Mouse (Mus musculus): ENCODE results near the gene Usp35. TPM values are rescaled to one million over a fixed set of nuclear protein-coding genes. Genes with fewer than 3 reads are reported as not detected.

The Usp35 gene
- polyA plus RNA-seq, 1 experiment from 2014 or later: 2.7 TPM

DNA sequence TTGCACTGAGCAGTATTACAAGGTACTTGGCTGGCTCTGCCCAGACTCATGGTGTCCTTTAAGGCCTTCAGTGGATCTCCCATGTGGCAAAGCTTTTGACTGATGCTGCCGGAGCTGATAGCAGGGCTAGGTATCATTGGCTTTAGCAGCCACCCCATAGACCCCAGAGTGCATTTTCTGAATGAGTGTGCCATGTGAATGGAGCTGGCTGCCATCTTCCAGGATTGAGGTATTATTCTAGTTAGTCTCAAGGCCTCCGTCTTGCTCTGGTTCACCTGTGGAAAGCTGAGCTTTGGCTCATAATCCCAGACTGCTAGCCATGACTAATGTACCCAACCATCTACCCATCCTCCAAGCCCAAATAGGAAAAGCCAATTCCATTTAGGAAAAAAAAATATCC, 25.0 kb downstream of the Usp35 start:
- no peak overlapping the region for H3K4me3 ChIP-seq
- H3K27me3 ChIP-seq (ENCODE audit: insufficient read depth, poor library complexity, severe bottlenecking): no peaks in the 10 kb centered on the region
- peak; percentile 1 for DNase-seq (ENCODE audit: low spot score)
- peaks cover 95% of the 10 kb centered on the region for H3K36me3 ChIP-seq
- H3K4me1 ChIP-seq (replicated peaks): no peaks in the 10 kb centered on the region
- WGBS: 93% methylated on average over 2 of the region's 2 CpGs
- no peaks in the 10 kb centered on the region for H3K9me3 ChIP-seq
- no peak overlapping the region for H3K27ac ChIP-seq

DNA sequence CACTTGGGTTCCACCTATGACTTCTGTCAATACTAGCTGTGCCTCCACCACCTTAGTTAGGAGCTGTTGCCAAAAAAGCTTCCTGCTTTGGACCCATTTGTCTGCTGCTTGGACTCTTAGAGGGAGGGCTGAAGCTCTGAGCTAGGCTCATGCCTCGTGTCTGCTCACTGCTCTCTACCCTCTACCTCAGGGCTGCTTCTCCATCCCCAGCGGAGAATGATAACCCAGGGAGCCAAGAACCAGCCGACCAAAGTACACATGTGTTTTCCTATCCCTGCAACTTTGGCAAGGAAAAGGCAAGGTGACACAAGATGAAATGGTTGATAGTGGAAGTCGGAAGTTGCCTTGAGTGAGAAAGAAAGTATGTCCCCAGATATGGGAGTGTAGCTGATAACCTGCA, 26.6 kb downstream of the Usp35 start:
- no peak overlapping the region for H3K27ac ChIP-seq
- DNase-seq (ENCODE audit: low spot score): no peak

DNA sequence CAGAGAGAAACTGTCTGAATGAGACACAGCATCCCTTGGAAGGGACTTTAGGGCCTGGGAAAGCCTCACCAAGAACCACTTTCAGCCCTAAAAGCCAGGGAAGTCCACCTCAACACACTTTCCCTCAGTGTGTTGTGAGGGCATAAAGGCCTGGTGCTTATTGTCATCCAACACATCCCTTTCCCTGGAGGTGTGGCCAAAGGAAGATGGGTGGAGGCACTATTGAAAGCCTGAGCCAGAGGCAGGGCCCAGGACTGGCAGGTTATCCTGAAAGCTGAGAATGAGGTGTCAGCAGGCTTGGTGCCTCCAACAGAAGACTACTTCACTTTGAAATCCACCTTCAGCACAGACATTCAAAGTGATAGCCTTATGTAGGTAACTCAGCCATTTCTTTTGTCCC, 27.3 kb downstream of the Usp35 start:
- H3K9me3 ChIP-seq: no peaks in the 10 kb centered on the region
- H3K36me3 ChIP-seq: peaks cover 82% of the 10 kb centered on the region
- H3K27me3 ChIP-seq (ENCODE audit: insufficient read depth, poor library complexity, severe bottlenecking): no peaks in the 10 kb centered on the region
- no peak overlapping the region for H3K27ac ChIP-seq
- no peak overlapping the region for H3K4me3 ChIP-seq
- no peak for DNase-seq (ENCODE audit: low spot score)
- no peaks in the 10 kb centered on the region for H3K4me1 ChIP-seq (replicated peaks)

More for the DNA sequence above, 26.6 kb downstream of the Usp35 start:
- Histone ChIP-seq H3K27me3 (ENCODE audit: insufficient read depth, poor library complexity, severe bottlenecking) (no peaks in the 10 kb centered on the region), H3K4me3 (no peak overlapping the region), H3K4me1 (replicated peaks) (no peaks in the 10 kb centered on the region), H3K36me3 (peaks cover 89% of the 10 kb centered on the region), H3K9me3 (no peaks in the 10 kb centered on the region)
- 87% methylated on average over 4 of the region's 4 CpGs for WGBS

DNA sequence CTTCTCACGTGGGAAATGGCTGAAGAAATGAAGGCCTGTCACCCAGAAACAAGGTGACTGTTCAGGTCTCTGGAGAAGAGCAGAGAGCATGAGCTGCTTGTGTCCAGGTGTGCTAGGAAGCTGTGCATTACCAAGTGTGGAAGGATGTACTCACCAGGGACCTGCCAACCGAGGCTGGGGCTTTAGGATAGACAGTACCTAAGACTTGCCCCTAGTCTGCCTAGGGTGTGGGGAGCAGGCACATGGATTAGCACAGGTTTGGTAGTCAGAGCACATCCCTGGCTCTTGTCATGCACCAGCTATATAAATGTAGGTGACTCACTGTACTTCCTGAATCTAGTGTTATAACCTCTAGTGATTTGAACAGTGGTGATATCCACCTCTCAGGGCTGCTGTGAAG, 28.2 kb downstream of the Usp35 start:
- Histone ChIP-seq H3K9me3 (no peaks in the 10 kb centered on the region), H3K4me3 (no peak overlapping the region), H3K27ac (no peak overlapping the region), H3K27me3 (ENCODE audit: insufficient read depth, poor library complexity, severe bottlenecking) (no peaks in the 10 kb centered on the region), H3K36me3 (peaks cover 78% of the 10 kb centered on the region), H3K4me1 (replicated peaks) (no peaks in the 10 kb centered on the region)
- DNase-seq (ENCODE audit: low spot score): no peak
- 72% methylated on average over 2 of the region's 2 CpGs for WGBS

DNA sequence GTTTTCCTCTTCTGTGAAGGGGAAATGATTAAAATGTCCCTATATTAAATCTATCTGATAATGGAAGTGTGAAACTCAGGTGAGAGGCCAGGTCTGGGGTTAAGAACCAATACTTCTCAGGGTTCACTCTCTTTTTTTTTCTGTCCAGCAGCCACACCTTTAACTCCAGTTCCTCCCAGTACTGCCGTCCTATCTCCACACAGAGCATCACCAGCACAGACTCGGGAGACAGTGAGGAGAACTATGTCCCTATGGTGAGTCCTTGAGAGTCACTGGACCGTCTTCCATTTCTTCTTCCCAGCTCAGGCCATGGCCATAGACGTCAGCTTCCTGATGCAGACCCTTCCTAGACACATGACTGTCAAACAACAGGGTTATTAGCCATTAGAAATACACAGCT, 28.9 kb downstream of the Usp35 start:
- Histone ChIP-seq H3K27me3 (ENCODE audit: insufficient read depth, poor library complexity, severe bottlenecking) (no peaks in the 10 kb centered on the region), H3K4me3 (no peak overlapping the region), H3K27ac (no peak overlapping the region), H3K9me3 (no peaks in the 10 kb centered on the region), H3K4me1 (replicated peaks) (no peaks in the 10 kb centered on the region), H3K36me3 (peaks cover 72% of the 10 kb centered on the region)
- no peak for DNase-seq (ENCODE audit: low spot score)
- WGBS: 85% methylated on average over 4 of the region's 4 CpGs

DNA sequence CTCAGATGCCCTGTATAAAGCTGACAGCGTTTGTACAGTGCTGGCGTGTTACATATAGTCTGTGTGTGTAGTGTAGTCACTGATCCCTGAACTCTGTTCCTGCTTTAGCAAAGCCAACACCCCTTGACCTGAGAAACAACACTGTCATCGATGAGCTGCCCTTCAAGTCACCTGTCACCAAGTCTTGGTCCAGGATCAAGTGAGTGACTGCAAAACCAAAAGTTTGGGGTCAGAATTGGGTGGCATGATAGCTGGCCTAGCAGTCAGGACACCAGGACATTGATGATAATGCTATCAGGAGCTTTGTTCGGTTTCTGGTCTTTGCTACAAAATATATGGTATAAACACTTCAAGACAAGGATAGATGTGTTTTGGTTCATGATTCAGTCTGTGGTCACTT, 29.6 kb downstream of the Usp35 start:
- no peak overlapping the region for H3K4me3 ChIP-seq
- no peaks in the 10 kb centered on the region for H3K9me3 ChIP-seq
- no peak overlapping the region for H3K27ac ChIP-seq
- H3K4me1 ChIP-seq (replicated peaks): no peaks in the 10 kb centered on the region
- 90% methylated on average over 4 of the region's 4 CpGs for WGBS
- H3K27me3 ChIP-seq (ENCODE audit: insufficient read depth, poor library complexity, severe bottlenecking): no peaks in the 10 kb centered on the region
- peaks cover 67% of the 10 kb centered on the region for H3K36me3 ChIP-seq
- no peak for DNase-seq (ENCODE audit: low spot score)

DNA sequence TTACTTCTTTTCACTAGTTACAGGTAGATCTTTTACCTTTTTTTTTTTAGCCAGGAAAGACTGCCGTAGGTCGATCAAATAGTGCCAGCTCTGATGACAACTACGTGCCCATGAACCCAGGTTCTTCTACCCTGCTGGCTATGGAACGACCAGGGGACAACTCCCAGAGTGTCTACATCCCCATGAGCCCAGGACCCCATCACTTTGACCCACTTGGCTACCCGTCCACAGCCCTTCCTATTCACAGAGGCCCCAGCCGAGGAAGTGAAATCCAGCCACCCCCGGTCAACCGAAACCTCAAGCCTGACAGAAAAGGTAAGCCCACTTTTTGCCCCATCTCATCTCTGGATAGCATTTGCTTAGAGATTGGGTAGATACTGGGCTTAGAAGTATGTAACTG, 30.5 kb downstream of the Usp35 start:
- H3K4me3 ChIP-seq: no peak overlapping the region
- no peaks in the 10 kb centered on the region for H3K9me3 ChIP-seq
- H3K36me3 ChIP-seq: peaks cover 58% of the 10 kb centered on the region
- H3K27me3 ChIP-seq (ENCODE audit: insufficient read depth, poor library complexity, severe bottlenecking): no peaks in the 10 kb centered on the region
- peak; percentile 1 for DNase-seq (ENCODE audit: low spot score)
- no peaks in the 10 kb centered on the region for H3K4me1 ChIP-seq (replicated peaks)
- 87% methylated on average over 8 of the region's 8 CpGs for WGBS
- H3K27ac ChIP-seq: no peak overlapping the region

DNA sequence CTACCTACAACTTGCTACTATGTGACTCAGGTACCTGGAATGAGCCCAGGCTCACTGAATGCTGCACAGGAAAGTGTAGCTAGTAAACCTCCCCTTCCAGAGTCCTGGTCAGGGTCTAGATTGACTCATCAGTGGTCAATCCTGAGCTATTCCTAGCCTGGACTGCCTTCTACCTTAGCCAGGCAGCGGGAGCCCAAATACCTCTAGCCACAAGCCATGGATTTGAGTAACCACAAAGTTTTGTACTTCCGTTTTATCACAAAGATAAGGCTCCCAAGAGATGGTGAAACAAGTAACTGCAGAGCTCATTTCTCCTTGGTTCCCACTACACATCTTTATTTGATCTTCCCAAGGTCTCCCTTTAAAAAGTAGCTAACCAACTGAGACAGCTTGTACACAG, 30.9 kb downstream of the Usp35 start:
- H3K4me1 ChIP-seq (replicated peaks): no peaks in the 10 kb centered on the region
- no peaks in the 10 kb centered on the region for H3K9me3 ChIP-seq
- no peak overlapping the region for H3K4me3 ChIP-seq
- H3K36me3 ChIP-seq: peaks cover 54% of the 10 kb centered on the region
- H3K27me3 ChIP-seq (ENCODE audit: insufficient read depth, poor library complexity, severe bottlenecking): no peaks in the 10 kb centered on the region
- WGBS: 95% methylated on average over 2 of the region's 2 CpGs
- DNase-seq (ENCODE audit: low spot score): no peak
- H3K27ac ChIP-seq: no peak overlapping the region

DNA sequence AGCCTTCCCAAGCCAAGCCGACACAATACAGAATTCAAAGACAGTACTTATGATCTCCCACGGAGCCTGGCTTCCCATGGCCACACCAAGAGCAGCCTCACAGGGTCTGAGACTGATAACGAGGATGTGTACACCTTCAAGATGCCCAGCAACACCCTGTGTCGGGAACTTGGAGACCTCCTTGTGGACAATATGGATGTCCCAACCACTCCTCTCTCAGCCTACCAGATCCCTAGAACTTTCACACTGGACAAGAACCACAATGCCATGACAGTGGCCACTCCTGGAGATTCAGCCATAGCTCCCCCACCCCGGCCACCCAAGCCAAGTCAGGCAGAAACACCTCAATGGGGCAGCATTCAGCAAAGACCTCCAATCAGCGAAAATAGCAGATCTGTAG, 32.9 kb downstream of the Usp35 start:
- no peaks in the 10 kb centered on the region for H3K9me3 ChIP-seq
- H3K36me3 ChIP-seq: peaks cover 35% of the 10 kb centered on the region
- H3K27me3 ChIP-seq (ENCODE audit: insufficient read depth, poor library complexity, severe bottlenecking): no peaks in the 10 kb centered on the region
- no peak overlapping the region for H3K4me3 ChIP-seq
- H3K27ac ChIP-seq: no peak overlapping the region
- DNase-seq (ENCODE audit: low spot score): no peak
- no peaks in the 10 kb centered on the region for H3K4me1 ChIP-seq (replicated peaks)
- 85% methylated on average over 6 of the region's 6 CpGs for WGBS

DNA sequence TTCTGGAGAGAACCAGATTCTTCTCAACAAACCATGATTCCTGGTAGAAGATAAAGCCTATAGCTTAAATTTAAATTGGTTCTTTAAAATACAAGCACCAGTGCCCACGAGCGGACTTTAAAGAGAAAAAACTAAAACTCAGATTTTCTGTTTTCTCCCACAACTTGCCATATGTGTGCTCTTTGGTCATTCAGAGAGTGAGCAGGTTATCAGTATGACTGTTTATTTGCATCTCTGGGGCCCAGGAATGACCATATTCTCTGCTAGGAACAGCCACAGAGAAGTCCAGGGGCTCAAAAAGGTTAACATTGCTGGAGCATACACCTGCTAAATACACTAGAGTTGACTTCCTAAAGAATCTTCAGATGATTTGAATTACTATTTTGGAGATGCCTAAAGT, 33.5 kb downstream of the Usp35 start:
- Histone ChIP-seq H3K9me3 (no peaks in the 10 kb centered on the region), H3K27ac (no peak overlapping the region), H3K36me3 (peaks cover 28% of the 10 kb centered on the region), H3K4me1 (replicated peaks) (no peaks in the 10 kb centered on the region), H3K27me3 (ENCODE audit: insufficient read depth, poor library complexity, severe bottlenecking) (no peaks in the 10 kb centered on the region), H3K4me3 (no peak overlapping the region)
- DNase-seq (ENCODE audit: low spot score): no peak
- 93% methylated on average over 2 of the region's 2 CpGs for WGBS

DNA sequence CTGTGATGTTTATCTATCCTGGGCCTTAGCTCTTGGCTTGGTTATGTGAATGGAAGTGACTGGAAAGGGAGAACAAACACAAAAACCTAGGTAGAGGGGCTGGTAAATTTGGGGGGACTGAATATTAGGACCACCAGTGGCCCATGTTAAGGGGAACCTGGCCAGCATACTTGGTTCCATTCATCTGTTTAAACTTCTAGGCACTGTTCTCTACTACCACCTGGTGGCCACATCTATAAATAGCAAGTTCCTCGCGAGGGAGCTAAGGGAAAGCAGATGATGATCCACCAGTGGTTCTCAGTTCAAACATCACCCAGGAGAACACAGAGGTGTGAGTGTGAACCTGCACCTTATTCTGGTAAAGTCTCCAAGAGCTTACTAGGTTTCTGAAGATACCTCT, 34.4 kb downstream of the Usp35 start:
- peak; percentile 60 for DNase-seq (ENCODE audit: low spot score)
- 3% methylated on average over 2 of the region's 2 CpGs for WGBS

DNA sequence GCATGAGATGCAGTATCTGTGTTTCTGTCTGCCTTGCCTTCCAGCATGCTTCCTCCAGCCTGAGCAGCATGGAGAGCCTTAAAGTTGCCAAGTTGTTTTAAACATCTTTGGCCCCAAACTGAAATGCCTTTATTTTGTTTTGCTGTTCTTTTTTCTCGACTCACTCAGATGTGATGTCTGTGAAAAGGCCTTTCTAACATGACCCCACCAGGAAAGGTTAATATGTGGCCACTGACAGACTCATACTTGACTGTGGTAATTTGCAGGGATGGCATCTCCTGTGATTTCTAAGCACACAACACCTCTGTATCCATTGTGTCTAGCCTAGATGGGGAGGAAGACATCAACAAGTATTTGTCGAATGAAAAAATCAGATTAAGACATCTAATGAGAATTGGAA, 34.8 kb downstream of the Usp35 start:
- 62% methylated on average over 2 of the region's 2 CpGs for WGBS
- DNase-seq (ENCODE audit: low spot score): no peak

More for the DNA sequence above, 34.4 kb downstream of the Usp35 start:
- H3K27me3 ChIP-seq (ENCODE audit: insufficient read depth, poor library complexity, severe bottlenecking): no peaks in the 10 kb centered on the region
- no peak overlapping the region for H3K4me3 ChIP-seq
- H3K27ac ChIP-seq: no peak overlapping the region
- no peaks in the 10 kb centered on the region for H3K4me1 ChIP-seq (replicated peaks)
- no peaks in the 10 kb centered on the region for H3K9me3 ChIP-seq
- H3K36me3 ChIP-seq: peaks cover 20% of the 10 kb centered on the region; the same call in 1 of the 2 replicates

DNA sequence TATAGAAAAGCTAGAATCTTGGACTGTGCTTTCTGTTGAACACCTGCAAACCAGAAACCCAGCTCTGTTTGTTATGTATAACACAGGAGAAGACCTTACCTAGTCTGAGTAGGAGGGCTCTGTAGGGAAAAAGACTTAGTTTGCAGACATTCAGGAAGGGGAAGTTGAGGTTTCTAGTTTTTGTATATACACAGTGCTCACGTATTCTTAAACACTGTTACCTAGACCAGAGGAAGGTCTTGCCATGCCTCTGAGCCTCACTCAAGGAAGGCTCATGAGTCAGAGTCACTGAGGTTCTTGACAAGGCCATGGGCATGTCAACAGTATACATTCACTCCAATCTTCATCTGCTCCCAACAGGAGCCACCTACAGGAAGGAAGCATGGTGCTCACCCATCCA, 60.8 kb downstream of the Usp35 start:
- Histone ChIP-seq H3K4me3 (no peak overlapping the region), H3K4me1 (replicated peaks) (no peaks in the 10 kb centered on the region), H3K36me3 (peaks cover 8% of the 10 kb centered on the region; the same call in 1 of the 2 replicates), H3K27ac (no peak overlapping the region), H3K27me3 (ENCODE audit: insufficient read depth, poor library complexity, severe bottlenecking) (no peaks in the 10 kb centered on the region), H3K9me3 (no peaks in the 10 kb centered on the region)
- no peak for DNase-seq (ENCODE audit: low spot score)
- 83% methylated on average over 1 of the region's 1 CpGs for WGBS

More for the DNA sequence above, 34.8 kb downstream of the Usp35 start:
- H3K36me3 ChIP-seq: peaks cover 15% of the 10 kb centered on the region; the same call in 1 of the 2 replicates
- H3K27me3 ChIP-seq (ENCODE audit: insufficient read depth, poor library complexity, severe bottlenecking): no peaks in the 10 kb centered on the region
- no peak overlapping the region for H3K27ac ChIP-seq
- no peak overlapping the region for H3K4me3 ChIP-seq
- no peaks in the 10 kb centered on the region for H3K4me1 ChIP-seq (replicated peaks)
- H3K9me3 ChIP-seq: no peaks in the 10 kb centered on the region

DNA sequence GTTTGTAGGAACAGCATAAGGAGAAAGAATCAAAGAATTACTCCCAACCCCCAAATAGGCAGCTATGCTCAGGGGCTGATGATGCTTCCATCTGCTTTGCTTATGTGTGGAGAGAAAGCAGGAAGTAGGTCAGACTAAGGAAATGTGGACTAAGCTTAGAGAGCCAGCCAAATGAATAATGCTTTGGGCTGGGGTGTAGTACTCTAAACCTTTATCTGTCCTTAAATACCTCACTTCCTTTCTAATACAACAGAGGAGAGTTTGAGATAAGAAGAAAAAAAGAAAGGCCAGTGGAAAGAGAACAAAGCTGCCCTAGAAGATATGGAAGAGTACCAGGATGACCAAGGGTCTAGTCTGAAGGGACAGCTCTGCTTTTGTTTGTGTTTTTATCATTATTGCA, 61.5 kb downstream of the Usp35 start:
- Histone ChIP-seq H3K27ac (no peak overlapping the region), H3K27me3 (ENCODE audit: insufficient read depth, poor library complexity, severe bottlenecking) (no peaks in the 10 kb centered on the region), H3K4me3 (no peak overlapping the region), H3K9me3 (no peaks in the 10 kb centered on the region), H3K4me1 (replicated peaks) (no peaks in the 10 kb centered on the region), H3K36me3 (peaks cover 8% of the 10 kb centered on the region; the same call in 1 of the 2 replicates)
- no peak for DNase-seq (ENCODE audit: low spot score)

Data from hindbrain, embryonic 10.5 days (tissue).